Mouse (Mus musculus) thymus, postnatal 0 days (tissue): ENCODE measurements around the gene Ppfia4. TPM values are rescaled to one million over a fixed set of nuclear protein-coding genes. Genes with fewer than 3 reads are reported as not detected.

Source experiments
- DNase-seq: peaks from one replicate; pipeline ENCODE4 v3.0.0-alpha.2; 2015; ENCODE audit warnings: low spot score
- polyA plus RNA-seq: library from polyadenylated mRNA; unstranded; fragments of >200 nt; fragmentation: Nextera tagmentation; extraction: Ambion mirVana; gene quantifications from 2 replicates; pipeline ENCODE4 v1.2.1, GENCODE M21; 2015

Gene Ppfia4
- polyA plus RNA-seq, 1 experiment from 2014 or later, result 2.1 TPM

- no peak for DNase-seq
Observed at GRCm38 (mm10) chr1:134304940-134305339, 27.8 kb downstream of the Ppfia4 start.

GRCm38 (mm10) chr1:134302568-134303238 lies 30.0 kb downstream of the Ppfia4 start:
- DNase-seq, result peak; percentile 7

GRCm38 (mm10) chr1:134298636-134299411 lies 33.9 kb downstream of the Ppfia4 start:
- DNase-seq, result no peak

GRCm38 (mm10) chr1:134297265-134297664 lies 35.5 kb downstream of the Ppfia4 start:
- DNase-seq, result no peak

GRCm38 (mm10) chr1:134293738-134294604 lies 38.8 kb downstream of the Ppfia4 start:
- no peak for DNase-seq

GRCm38 (mm10) chr1:134293276-134293675 lies 39.5 kb downstream of the Ppfia4 start:
- no peak for DNase-seq

GRCm38 (mm10) chr1:134292601-134293000 lies 40.1 kb downstream of the Ppfia4 start:
- no peak for DNase-seq

GRCm38 (mm10) chr1:134292073-134292472 lies 40.7 kb downstream of the Ppfia4 start:
- no peak for DNase-seq

GRCm38 (mm10) chr1:134291555-134291954 lies 41.2 kb downstream of the Ppfia4 start:
- DNase-seq, result no peak

- DNase-seq, result no peak
Observed at GRCm38 (mm10) chr1:134290909-134291308, 41.8 kb downstream of the Ppfia4 start.

GRCm38 (mm10) chr1:134290300-134290699 lies 42.4 kb downstream of the Ppfia4 start:
- DNase-seq, result no peak

GRCm38 (mm10) chr1:134289598-134290099 lies 43.1 kb downstream of the Ppfia4 start, which contains the start of gene Myog:
TSS of gene Myog (plus strand) at chr1:134289989.
- DNase-seq, result no peak

GRCm38 (mm10) chr1:134288239-134288638 lies 44.5 kb downstream of the Ppfia4 start:
- DNase-seq, result no peak

- no peak for DNase-seq
Observed at GRCm38 (mm10) chr1:134285458-134286120, 47.1 kb downstream of the Ppfia4 start.

- no peak for DNase-seq
Observed at GRCm38 (mm10) chr1:134283108-134283507, 49.6 kb downstream of the Ppfia4 start.

- no peak for DNase-seq
Observed at GRCm38 (mm10) chr1:134282342-134282741, 50.4 kb downstream of the Ppfia4 start.

- DNase-seq, result no peak
Observed at GRCm38 (mm10) chr1:134281563-134281962, 51.2 kb downstream of the Ppfia4 start.

GRCm38 (mm10) chr1:134280174-134280573 lies 52.6 kb downstream of the Ppfia4 start:
- no peak for DNase-seq

GRCm38 (mm10) chr1:134276823-134277222 lies 55.9 kb downstream of the Ppfia4 start:
- DNase-seq, result no peak

- no peak for DNase-seq
Observed at GRCm38 (mm10) chr1:134275616-134276464, 56.9 kb downstream of the Ppfia4 start.
